Mouse (Mus musculus) neural tube, embryonic 11.5 days (tissue): ENCODE data around the gene Olfr1324. TPM values are rescaled to one million over a fixed set of nuclear protein-coding genes. Genes with fewer than 3 reads are reported as not detected.
"Not testable (repeated sequence)": the region's sequence is repeated elsewhere in the genome, so short reads cannot be mapped to it uniquely, and the experiment has no call there.

Experiments used
- ATAC-seq: fragments of 200-750 bp; cut with Nextera tagmentation; 2 replicates; pipeline ENCODE4 v1.8.0; 2017; ENCODE audit warnings: moderate number of reproducible peaks, mild to moderate bottlenecking, moderate TSS enrichment, moderate library complexity; ENCODE audit not compliant: insufficient read depth, low FRiP score, low TSS enrichment
- DNase-seq: peaks from one replicate; pipeline ENCODE4 v3.0.0-alpha.2; 2015; ENCODE audit warnings: low spot score
- H3K27ac ChIP-seq: fragments of 300-500 bp; sonication (generic); 2 replicates; pipeline ENCODE4 v1.5.1; 2014; ENCODE audit warnings: low read depth, mild to moderate bottlenecking, low read length
- H3K27me3 ChIP-seq: fragments of 300-500 bp; sonication (generic); 2 replicates; pipeline ENCODE4 v1.6.1; 2014; ENCODE audit warnings: mild to moderate bottlenecking, low read length, mixed read lengths; ENCODE audit not compliant: control insufficient read depth, insufficient read depth
- H3K36me3 ChIP-seq: fragments of 300-500 bp; sonication (generic); 2 replicates; pipeline ENCODE4 v1.6.1; 2014; ENCODE audit warnings: mild to moderate bottlenecking, low read length, moderate library complexity, mixed read lengths; ENCODE audit not compliant: control insufficient read depth, insufficient read depth
- H3K4me1 ChIP-seq: fragments of 300-500 bp; sonication (generic); 2 replicates; pipeline ENCODE4 v1.6.1; 2014; ENCODE audit warnings: low read length, mixed read lengths; ENCODE audit not compliant: control insufficient read depth, insufficient read depth
- H3K4me2 ChIP-seq: fragments of 300-500 bp; sonication (generic); 2 replicates; pipeline ENCODE4 v1.6.1; 2014; ENCODE audit warnings: low read depth, mild to moderate bottlenecking, moderate library complexity
- H3K4me3 ChIP-seq: fragments of 300-500 bp; sonication (generic); 2 replicates; pipeline ENCODE4 v1.5.1; 2014; ENCODE audit warnings: low read depth, low read length
- H3K9ac ChIP-seq: fragments of 300-500 bp; sonication (generic); 2 replicates; pipeline ENCODE4 v1.6.1; 2014; ENCODE audit warnings: mild to moderate bottlenecking, low read length
- H3K9me3 ChIP-seq: fragments of 300-500 bp; sonication (generic); 2 replicates; pipeline ENCODE4 v1.6.1; 2016; ENCODE audit warnings: low read length; ENCODE audit not compliant: control insufficient read depth
- WGBS: fragments of 180-500 bp; shearing (Covaris S2); extraction: QIAGEN DNeasy Blood & Tissue Kit; methylation state at CpG from one replicate; pipeline ENCODE4 v1.1.7; 2014; 5-methylcytosine and 5-hydroxymethylcytosine counted together
- polyA plus RNA-seq: library from polyadenylated mRNA; unstranded; fragments of >200 nt; fragmentation: Nextera tagmentation; extraction: Ambion mirVana; gene quantifications from 2 replicates; pipeline ENCODE4 v1.2.1, GENCODE M21; 2014

The Olfr1324 gene
- polyA plus RNA-seq, 1 experiment from 2014 or later = not detected

GRCm38 (mm10) chrX:50390616-50391015 lies 37.7 kb downstream of the Olfr1324 start:
- DNase-seq, H3K9ac ChIP-seq, H3K4me2 ChIP-seq, H3K4me3 ChIP-seq, H3K27me3 ChIP-seq, H3K27ac ChIP-seq, H3K4me1 ChIP-seq, H3K36me3 ChIP-seq, H3K9me3 ChIP-seq, ATAC-seq: not testable (repeated sequence)
- WGBS = 74% methylated on average over 4 of the region's 4 CpGs

GRCm38 (mm10) chrX:50374978-50375377 lies 53.3 kb downstream of the Olfr1324 start:
- DNase-seq (no peak), ATAC-seq (no peak)
- H3K4me2 ChIP-seq = no peak overlapping the region
- no peaks in the 10 kb centered on the region for H3K4me1 ChIP-seq
- H3K9ac ChIP-seq = no peak overlapping the region
- 93% methylated on average over 1 of the region's 1 CpGs for WGBS
- H3K27me3 ChIP-seq = no peaks in the 10 kb centered on the region
- no peak overlapping the region for H3K4me3 ChIP-seq
- H3K36me3 ChIP-seq = no peaks in the 10 kb centered on the region
- H3K27ac ChIP-seq = no peak overlapping the region
- H3K9me3 ChIP-seq = no peaks in the 10 kb centered on the region
